Mouse (Mus musculus) liver, postnatal 0 days (tissue): ENCODE measurements around the gene Vav2. TPM values are rescaled to one million over a fixed set of nuclear protein-coding genes. Genes with fewer than 3 reads are reported as not detected.

Experiments
- ATAC-seq: fragments of 200-750 bp; cut with Nextera tagmentation; 2 replicates; pipeline ENCODE4 v1.8.0; 2017; ENCODE audit warnings: mild to moderate bottlenecking, moderate library complexity
- DNase-seq: peaks from one replicate; pipeline ENCODE4 v3.0.0-alpha.2; 2016
- H3K27ac ChIP-seq: fragments of 300-500 bp; sonication (generic); 2 replicates; pipeline ENCODE4 v1.5.1; 2014; ENCODE audit warnings: antibody characterized with exemption, moderate library complexity, mild to moderate bottlenecking, low read depth
- H3K27me3 ChIP-seq: fragments of 300-500 bp; sonication (generic); 2 replicates; pipeline ENCODE4 v1.6.1; 2014; ENCODE audit warnings: low read length, control low read depth, mixed read lengths; ENCODE audit not compliant: insufficient read depth
- H3K36me3 ChIP-seq: fragments of 300-500 bp; sonication (generic); replicated peaks from 2 replicates; pipeline ENCODE4 v1.6.1; 2014; ENCODE audit warnings: mild to moderate bottlenecking, control low read depth, low read length, moderate library complexity, mixed read lengths; ENCODE audit not compliant: insufficient read depth
- H3K4me1 ChIP-seq: fragments of 300-500 bp; sonication (generic); 2 replicates; pipeline ENCODE4 v1.6.1; 2014; ENCODE audit warnings: antibody characterized with exemption, mild to moderate bottlenecking, control low read depth; ENCODE audit not compliant: insufficient read depth
- H3K4me2 ChIP-seq: fragments of 300-500 bp; sonication (generic); 2 replicates; pipeline ENCODE4 v1.6.1; 2014; ENCODE audit warnings: low read depth, mild to moderate bottlenecking, low read length, moderate library complexity, mixed read lengths
- H3K4me3 ChIP-seq: fragments of 300-500 bp; sonication (generic); 2 replicates; pipeline ENCODE4 v1.5.1; 2014; ENCODE audit warnings: low read depth, low read length
- H3K9ac ChIP-seq: fragments of 300-500 bp; sonication (generic); replicated peaks from 2 replicates; pipeline ENCODE4 v1.6.1; 2014; ENCODE audit warnings: mild to moderate bottlenecking, moderate library complexity
- H3K9me3 ChIP-seq: fragments of 300-500 bp; sonication (generic); 2 replicates; pipeline ENCODE4 v1.6.1; 2016; ENCODE audit warnings: mild to moderate bottlenecking, control low read depth, low read length, mixed read lengths
- CTCF ChIP-seq: sonication (generic); IDR thresholded peaks from 2 replicates; pipeline ENCODE4 v1.5.1; 2016; ENCODE audit warnings: antibody characterized with exemption, low read depth
- EP300 ChIP-seq: IDR thresholded peaks from 2 replicates; pipeline ENCODE4 v1.6.1; 2016; ENCODE audit warnings: antibody characterized with exemption, low read depth, mild to moderate bottlenecking
- WGBS: fragments of 180-500 bp; shearing (Covaris S2); extraction: QIAGEN DNeasy Blood & Tissue Kit; methylation state at CpG from one replicate; pipeline ENCODE4 v1.1.7; 2014; ENCODE audit not compliant: insufficient replicate concordance; 5-methylcytosine and 5-hydroxymethylcytosine counted together
- polyA plus RNA-seq: library from polyadenylated mRNA; unstranded; fragments of >200 nt; fragmentation: Nextera tagmentation; extraction: Ambion mirVana; gene quantifications from 2 replicates; pipeline ENCODE4 v1.2.1, GENCODE M21; 2015

The Vav2 gene
- polyA plus RNA-seq, 1 experiment from 2014 or later = 6.3 TPM

DNA sequence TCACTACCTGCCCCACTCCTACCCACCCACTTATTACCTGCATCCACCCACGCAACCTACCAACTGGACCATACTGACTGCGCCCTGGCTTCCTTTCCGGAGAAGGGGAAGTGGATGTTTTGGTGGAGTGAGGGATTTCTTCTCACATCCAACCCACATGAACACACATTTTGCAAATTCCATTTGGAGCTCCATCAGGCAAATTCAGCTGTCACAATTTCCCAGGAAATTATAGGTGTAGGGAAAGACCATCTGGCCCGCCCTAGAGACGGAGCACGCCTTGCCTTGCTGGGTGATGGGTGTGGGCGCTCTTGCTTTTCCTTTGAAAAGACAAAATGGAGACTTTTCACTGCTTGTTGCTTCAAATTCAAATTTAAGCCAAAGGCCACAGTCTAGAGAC, 3.8 kb upstream of the Vav2 start:
- ATAC-seq (no peak), DNase-seq (no peak)
- H3K4me3 ChIP-seq = no peak overlapping the region
- no peak overlapping the region for H3K27ac ChIP-seq
- 86% methylated on average over 7 of the region's 7 CpGs for WGBS
- peaks cover 13% of the 10 kb centered on the region for H3K4me1 ChIP-seq
- no peaks in the 10 kb centered on the region for H3K9me3 ChIP-seq
- no peaks in the 10 kb centered on the region for H3K36me3 ChIP-seq
- H3K9ac ChIP-seq = no peak overlapping the region
- H3K4me2 ChIP-seq = no peak overlapping the region
- peaks cover 7% of the 10 kb centered on the region for H3K27me3 ChIP-seq
- TF ChIP-seq EP300 (no peak), CTCF (no peak)

- Histone ChIP-seq H3K4me2 (no peak overlapping the region), H3K36me3 (no peaks in the 10 kb centered on the region), H3K4me1 (peaks cover 32% of the 10 kb centered on the region), H3K4me3 (no peak overlapping the region), H3K9ac (no peak overlapping the region), H3K27me3 (peaks cover 8% of the 10 kb centered on the region), H3K9me3 (no peaks in the 10 kb centered on the region), H3K27ac (no peak overlapping the region)
- 0% methylated on average over 4 of the region's 4 CpGs for WGBS
- TF ChIP-seq EP300 = no peak
- peak; percentile 99 for TF ChIP-seq CTCF
- peak; percentile 83 for DNase-seq
- no peak for ATAC-seq
Measured at GRCm38 (mm10) chr2:27428071-27428470, 1.2 kb upstream of the Vav2 start.

DNA sequence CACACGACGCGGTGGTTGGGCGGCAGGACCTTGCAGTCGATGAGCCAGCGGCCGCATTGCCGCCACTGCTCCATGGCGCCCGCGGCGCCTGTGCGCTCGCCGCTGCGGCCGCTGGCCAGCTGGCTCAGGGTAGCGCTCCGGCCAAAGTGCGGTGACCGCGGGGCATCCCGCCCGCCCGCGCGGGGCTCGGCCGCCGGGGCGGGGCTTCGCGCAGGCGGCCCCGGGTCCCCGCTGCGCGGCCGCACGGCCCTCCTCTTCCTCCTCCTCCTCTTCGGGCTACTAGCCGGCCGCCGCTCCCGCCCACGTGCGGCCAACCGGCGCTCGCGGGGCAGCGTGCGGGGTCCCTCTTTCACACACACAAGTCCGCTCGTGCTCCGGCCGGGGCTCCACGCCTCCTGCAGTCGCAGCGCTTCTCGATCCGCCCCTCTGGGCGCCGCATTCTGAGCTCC, 403 bp downstream of the Vav2 start:
- ATAC-seq (peak; percentile 82), DNase-seq (peak; percentile 66)
- Histone ChIP-seq H3K9ac (peak overlapping the region; percentile 83), H3K4me1 (peaks cover 32% of the 10 kb centered on the region), H3K4me3 (peak overlapping the region; percentile 88), H3K27me3 (peaks cover 8% of the 10 kb centered on the region), H3K9me3 (no peaks in the 10 kb centered on the region), H3K4me2 (peak overlapping the region; percentile 98), H3K27ac (peak overlapping the region; percentile 89), H3K36me3 (no peaks in the 10 kb centered on the region)
- under 1% methylated on average over 63 of the region's 64 CpGs for WGBS
- TF ChIP-seq CTCF (no peak), EP300 (no peak)

GRCm38 (mm10) chr2:27425751-27426405, 955 bp downstream of the Vav2 start:
- peaks cover 8% of the 10 kb centered on the region for H3K27me3 ChIP-seq
- H3K4me2 ChIP-seq = peak overlapping the region; percentile 98
- under 1% methylated on average over 58 of the region's 60 CpGs for WGBS
- H3K9ac ChIP-seq = peak overlapping the region; percentile 83
- H3K9me3 ChIP-seq = no peaks in the 10 kb centered on the region
- peak overlapping the region; percentile 88 for H3K4me3 ChIP-seq
- no peak for DNase-seq
- peak overlapping the region; percentile 89 for H3K27ac ChIP-seq
- no peak for TF ChIP-seq CTCF
- TF ChIP-seq EP300 = no peak
- H3K4me1 ChIP-seq = peaks cover 32% of the 10 kb centered on the region
- peak; percentile 7; the same call in 1 of the 2 replicates for ATAC-seq
- no peaks in the 10 kb centered on the region for H3K36me3 ChIP-seq

DNA sequence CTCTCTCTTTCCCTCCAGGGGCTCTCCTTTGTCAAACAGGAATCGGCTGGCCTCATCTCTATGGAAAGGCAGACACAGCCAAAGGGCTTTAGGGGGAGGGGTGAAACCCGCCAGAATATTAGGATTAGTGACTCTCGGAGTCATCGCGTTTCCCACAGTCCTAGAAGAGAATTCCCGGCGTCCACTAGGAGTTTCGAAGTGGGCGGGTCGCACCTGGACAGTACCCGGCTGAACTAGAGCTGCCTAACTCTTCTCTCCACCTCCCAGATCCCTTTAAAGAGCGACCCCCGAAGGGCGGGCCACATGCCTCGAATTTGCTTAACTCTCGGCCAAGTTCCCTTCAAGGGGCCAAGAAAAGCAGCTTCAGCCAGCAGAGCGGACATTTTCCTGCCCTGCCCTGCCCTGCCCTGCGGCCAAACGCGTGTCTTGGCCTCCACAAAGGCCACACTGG, 1.6 kb downstream of the Vav2 start:
- peaks cover 35% of the 10 kb centered on the region for H3K4me1 ChIP-seq
- H3K4me2 ChIP-seq = peak overlapping the region; percentile 98
- H3K9ac ChIP-seq = peak overlapping the region; percentile 83
- no peak for ATAC-seq
- peaks cover 8% of the 10 kb centered on the region for H3K27me3 ChIP-seq
- WGBS = 10% methylated on average over 20 of the region's 20 CpGs
- no peaks in the 10 kb centered on the region for H3K36me3 ChIP-seq
- TF ChIP-seq EP300 (no peak), CTCF (0 out of 2 replicates have a peak, but pooled peaks have one; percentile 3)
- H3K27ac ChIP-seq = peak overlapping the region; percentile 89; the same call in 1 of the 2 replicates
- no peaks in the 10 kb centered on the region for H3K9me3 ChIP-seq
- peak overlapping the region; percentile 88 for H3K4me3 ChIP-seq
- DNase-seq = no peak

DNA sequence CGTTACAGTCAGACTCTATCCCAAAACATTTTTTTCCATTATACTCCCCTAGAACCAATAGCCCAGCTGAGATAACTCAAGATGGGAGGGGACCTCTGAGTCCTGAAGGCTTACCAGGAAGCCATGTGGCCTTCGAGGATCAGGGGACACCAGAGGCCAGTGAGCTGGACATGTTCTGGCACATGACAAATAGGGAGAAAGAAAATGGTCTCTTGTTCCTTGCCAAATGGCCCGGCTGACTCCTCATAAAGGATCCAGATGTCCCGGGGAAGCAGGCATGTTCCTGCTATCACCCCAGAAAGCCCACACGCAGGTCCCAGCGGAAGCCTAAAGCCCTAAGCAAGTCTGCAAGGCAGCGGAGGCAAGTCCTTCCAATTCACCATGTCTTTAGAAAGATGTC, 3.2 kb downstream of the Vav2 start:
- 75% methylated on average over 7 of the region's 7 CpGs for WGBS
- ATAC-seq (no peak), DNase-seq (no peak)
- Histone ChIP-seq H3K9me3 (no peaks in the 10 kb centered on the region), H3K9ac (0 out of 2 replicates have a peak overlapping the region, but pooled peaks have one; percentile 16), H3K4me2 (0 out of 2 replicates have a peak overlapping the region, but pooled peaks have one; percentile 98), H3K27me3 (peaks cover 8% of the 10 kb centered on the region), H3K36me3 (no peaks in the 10 kb centered on the region), H3K4me3 (no peak overlapping the region), H3K4me1 (peaks cover 50% of the 10 kb centered on the region), H3K27ac (no peak overlapping the region)
- no peak for TF ChIP-seq EP300
- TF ChIP-seq CTCF = no peak
